Mouse (Mus musculus): Measurements from ENCODE around the gene Olfr1359. TPM values are rescaled to one million over a fixed set of nuclear protein-coding genes. Genes with fewer than 3 reads are reported as not detected.

Olfr1359 gene
- total RNA-seq, 2 experiments from 2014 or later, result not detected

Small RNA genes lying within 50 kb of the gene (microRNA-seq; reads per million reads assigned to microRNA genes)
- 0 reads per million in 2 experiments for gene Gm44357
- 0 reads per million in 2 experiments for gene Gm44367
- 0 reads per million in 2 experiments for gene Gm44454

Other genes starting within 250 kb of the Olfr1359 start
- gene Zscan26, start 244.4 kb upstream of the Olfr1359 start, total RNA-seq (2021), result 10 to 100 TPM; 33.9 to 35.6 TPM
- gene Nkapl, start 229.6 kb upstream of the Olfr1359 start, total RNA-seq (2021), result under 1 TPM; 0.69 to 0.74 TPM
- gene Zkscan4, start 219.2 kb upstream of the Olfr1359 start, total RNA-seq (2021), result 1 to 10 TPM; 6.7 to 7.7 TPM
- not detected for gene Gm10065, start 218.7 kb upstream of the Olfr1359 start, total RNA-seq (2021)
- 10 to 100 TPM; 15.9 to 17.4 TPM for gene AK157302, start 202.9 kb upstream of the Olfr1359 start, total RNA-seq (2021)
- gene Gm11273, start 196.7 kb upstream of the Olfr1359 start, total RNA-seq (2021), result 10 to 100 TPM; 64.8 to 76.7 TPM
- 10 to 100 TPM; 16.2 to 16.9 TPM for gene Zkscan8, start 167.0 kb upstream of the Olfr1359 start, total RNA-seq (2021)
- gene Olfr1366, start 155.3 kb upstream of the Olfr1359 start, total RNA-seq (2021), result not detected
- gene Olfr1535, start 138.2 kb upstream of the Olfr1359 start, total RNA-seq (2021), result not detected
- not detected for gene Olfr1364, start 116.4 kb upstream of the Olfr1359 start, total RNA-seq (2021)
- gene Olfr1362, start 84.1 kb upstream of the Olfr1359 start, total RNA-seq (2021), result not detected
- not detected for gene Olfr11, start 55.6 kb upstream of the Olfr1359 start, total RNA-seq (2021)
- not detected for gene Olfr1361, start 34.7 kb upstream of the Olfr1359 start, total RNA-seq (2021)
- not detected for gene Olfr1360, start 20.7 kb upstream of the Olfr1359 start, total RNA-seq (2021)
- 10 to 100 TPM; 31.7 to 51.2 TPM for gene Hist1h2bl, start 18.0 kb downstream of the Olfr1359 start, total RNA-seq (2021)
- 10 to 100 TPM; 17.4 to 55.0 TPM for gene Hist1h2ai, start 18.3 kb downstream of the Olfr1359 start, total RNA-seq (2021)
- gene Hist1h3h, start 19.5 kb downstream of the Olfr1359 start, total RNA-seq (2021), result 10 to 100 TPM; 68.2 to 84.2 TPM
- 10 to 100 TPM in 1 of 2 experiments, 1 to 10 TPM in 1; 8.6 to 12.7 TPM for gene Hist1h2bm, start 23.9 kb downstream of the Olfr1359 start, total RNA-seq (2021)
- 10 to 100 TPM; 14.3 to 15.3 TPM for gene Hist1h4j, start 37.0 kb downstream of the Olfr1359 start, total RNA-seq (2021)
- 100 to 1,000 TPM; 229 to 266 TPM for gene Hist1h4k, start 52.4 kb downstream of the Olfr1359 start, total RNA-seq (2021)
- 10 to 100 TPM; 17.1 to 19.9 TPM for gene Hist1h2ak, start 55.7 kb downstream of the Olfr1359 start, total RNA-seq (2021)
- gene Hist1h2bn, start 56.0 kb downstream of the Olfr1359 start, total RNA-seq (2021), result 10 to 100 TPM; 18.8 to 20.0 TPM
- gene Hist1h1b, start 82.5 kb downstream of the Olfr1359 start, total RNA-seq (2021), result 10 to 100 TPM; 10.5 to 20.6 TPM
- gene Hist1h3i, start 85.3 kb downstream of the Olfr1359 start, total RNA-seq (2021), result 10 to 100 TPM; 59.5 to 93.2 TPM
- 1 to 10 TPM; 1.7 to 1.8 TPM for gene Hist1h2an, start 89.1 kb downstream of the Olfr1359 start, total RNA-seq (2021)
- gene Hist1h2bp, start 89.3 kb downstream of the Olfr1359 start, total RNA-seq (2021), result 10 to 100 TPM; 12.3 to 16.4 TPM
- 10 to 100 TPM; 47.8 to 64.2 TPM for gene Hist1h2bq, start 112.1 kb downstream of the Olfr1359 start, total RNA-seq (2021)
- gene Hist1h2ao, start 112.4 kb downstream of the Olfr1359 start, total RNA-seq (2021), result 10 to 100 TPM; 28.2 to 31.2 TPM
- 100 to 1,000 TPM; 159 to 222 TPM for gene Hist1h4m, start 113.6 kb downstream of the Olfr1359 start, total RNA-seq (2021)
- gene Hist1h4n, start 134.1 kb downstream of the Olfr1359 start, total RNA-seq (2021), result 10 to 100 TPM; 30.8 to 35.7 TPM
- 10 to 100 TPM; 20.7 to 37.1 TPM for gene Hist1h2ap, start 135.4 kb downstream of the Olfr1359 start, total RNA-seq (2021)
- 10 to 100 TPM; 48.0 to 64.3 TPM for gene Hist1h2br, start 135.6 kb downstream of the Olfr1359 start, total RNA-seq (2021)
- 1 to 10 TPM; 3.4 to 3.8 TPM for gene Zfp184, start 247.0 kb downstream of the Olfr1359 start, total RNA-seq (2021)

Data from layer of hippocampus, postnatal 14 days (tissue).